Mouse (Mus musculus) liver, embryonic 14.5 days (tissue): ENCODE measurements around the gene Slc7a10. TPM values are rescaled to one million over a fixed set of nuclear protein-coding genes. Genes with fewer than 3 reads are reported as not detected.
A peak's percentile ranks its signal among the peaks of the same experiment; 100 is the strongest.

Experiments
- ATAC-seq: fragments of 200-750 bp; cut with Nextera tagmentation; 2 replicates; pipeline ENCODE4 v1.8.0; 2017; ENCODE audit warnings: moderate number of reproducible peaks, mild to moderate bottlenecking, moderate library complexity; ENCODE audit not compliant: insufficient read depth
- DNase-seq, 3 experiments: peaks; one replicate each; pipeline ENCODE4 v3.0.0-alpha.2; 2012 to 2013; ENCODE audit warnings: low read depth in 3 of 3, low spot score in 3 of 3
- H3K27ac ChIP-seq: fragments of 300-500 bp; sonication (generic); 2 replicates; pipeline ENCODE4 v1.5.1; 2014; ENCODE audit warnings: moderate library complexity, mild to moderate bottlenecking, control low read depth, inconsistent platforms
- H3K27me3 ChIP-seq: fragments of 300-500 bp; sonication (generic); 2 replicates; pipeline ENCODE4 v1.6.1; 2014; ENCODE audit warnings: mild to moderate bottlenecking, low read length, moderate library complexity; ENCODE audit not compliant: control insufficient read depth, insufficient read depth
- H3K36me3 ChIP-seq: fragments of 300-500 bp; sonication (generic); replicated peaks from 2 replicates; pipeline ENCODE4 v1.6.1; 2014; ENCODE audit warnings: low read depth; ENCODE audit not compliant: control insufficient read depth, insufficient read depth
- H3K4me1 ChIP-seq, 2 experiments: fragments of 200-500 bp in 1 of 2; fragments of 300-500 bp in 1 of 2; sonication (generic) in 1 of 2; replicated peaks; 2 replicates each; pipeline ENCODE4 v1.6.1; 2012 to 2014; ENCODE audit warnings: antibody characterized with exemption in 1 of 2, inconsistent platforms in 1 of 2, low read length in 1 of 2; ENCODE audit not compliant: control insufficient read depth in 2 of 2, insufficient read depth in 2 of 2
- H3K4me2 ChIP-seq: fragments of 300-500 bp; sonication (generic); 2 replicates; pipeline ENCODE4 v1.6.1; 2014; ENCODE audit warnings: low read depth, mild to moderate bottlenecking, control low read depth, moderate library complexity
- H3K4me3 ChIP-seq, 2 experiments: fragments of 200-500 bp in 1 of 2; fragments of 300-500 bp in 1 of 2; sonication (generic) in 1 of 2; 2 replicates each; pipeline ENCODE4 v1.5.1; 2012 to 2014; ENCODE audit warnings: low read depth in 2 of 2, low read length in 2 of 2, mild to moderate bottlenecking in 2 of 2, control low read depth in 1 of 2, inconsistent platforms in 1 of 2, moderate library complexity in 1 of 2; ENCODE audit not compliant: insufficient read depth in 1 of 2
- H3K9ac ChIP-seq: fragments of 300-500 bp; sonication (generic); replicated peaks from 2 replicates; pipeline ENCODE4 v1.6.1; 2014; ENCODE audit warnings: mild to moderate bottlenecking, control low read depth, moderate library complexity
- H3K9me3 ChIP-seq: fragments of 300-500 bp; sonication (generic); 2 replicates; pipeline ENCODE4 v1.6.1; 2016; ENCODE audit warnings: low read length, mixed read lengths; ENCODE audit not compliant: control insufficient read depth
- CTCF ChIP-seq: IDR thresholded peaks from 2 replicates; pipeline ENCODE4 v1.5.1; 2016; ENCODE audit warnings: antibody characterized with exemption, low read depth, control low read depth
- EP300 ChIP-seq: IDR thresholded peaks from 2 replicates; pipeline ENCODE4 v1.6.1; 2016; ENCODE audit warnings: antibody characterized with exemption, low read depth
- WGBS: fragments of 180-500 bp; shearing (Covaris S2); extraction: QIAGEN DNeasy Blood & Tissue Kit; methylation state at CpG from one replicate; pipeline ENCODE4 v1.1.7; 2014; ENCODE audit not compliant: insufficient replicate concordance; 5-methylcytosine and 5-hydroxymethylcytosine counted together
- polyA plus RNA-seq, 2 experiments: library from polyadenylated mRNA; depleted of rRNA in 1 of 2; stranded (reverse) in 1 of 2; unstranded in 1 of 2; fragments of >200 nt; fragmentation: Nextera tagmentation in 1 of 2; extraction: Ambion mirVana in 1 of 2; gene quantifications; 2 replicates each; pipeline versions ENCODE4 v1.2.1 to v1.2.3; 2012 to 2014

Slc7a10 gene
- polyA plus RNA-seq, 2 experiments = 0.22 to 0.29 TPM

- Histone ChIP-seq H3K36me3 (no peaks in the 10 kb centered on the region), H3K4me2 (no peak overlapping the region), H3K9ac (no peak overlapping the region), H3K4me1 (peaks cover 0 to 6% of the 10 kb centered on the region in 2 experiments; a peak in 2 of 4 replicates), H3K27me3 (no peaks in the 10 kb centered on the region), H3K27ac (no peak overlapping the region), H3K4me3 (no peak overlapping the region), H3K9me3 (no peaks in the 10 kb centered on the region)
- WGBS = 52% methylated on average over 7 of the region's 7 CpGs
- ATAC-seq (no peak), DNase-seq (no peak)
- TF ChIP-seq EP300 (no peak), CTCF (no peak)
Observed at GRCm38 (mm10) chr7:35163600-35163999, 22.6 kb upstream of the Slc7a10 start.

GRCm38 (mm10) chr7:35164131-35164530 lies 22.1 kb upstream of the Slc7a10 start:
- no peak overlapping the region for H3K4me3 ChIP-seq
- DNase-seq = no peak
- H3K9me3 ChIP-seq = no peaks in the 10 kb centered on the region
- H3K36me3 ChIP-seq = no peaks in the 10 kb centered on the region
- H3K9ac ChIP-seq = no peak overlapping the region
- peaks cover 0 to 6% of the 10 kb centered on the region in 2 experiments; a peak in 2 of 4 replicates for H3K4me1 ChIP-seq
- 69% methylated on average over 6 of the region's 6 CpGs for WGBS
- TF ChIP-seq EP300 = no peak
- no peak overlapping the region for H3K27ac ChIP-seq
- H3K4me2 ChIP-seq = no peak overlapping the region
- H3K27me3 ChIP-seq = no peaks in the 10 kb centered on the region
- ATAC-seq = no peak

- Histone ChIP-seq H3K4me2 (no peak overlapping the region), H3K9ac (no peak overlapping the region), H3K9me3 (no peaks in the 10 kb centered on the region), H3K4me3 (no peak overlapping the region), H3K36me3 (no peaks in the 10 kb centered on the region), H3K27me3 (no peaks in the 10 kb centered on the region), H3K27ac (no peak overlapping the region), H3K4me1 (peaks cover 0 to 6% of the 10 kb centered on the region in 2 experiments; a peak in 2 of 4 replicates)
- WGBS = 38% methylated on average over 5 of the region's 5 CpGs
- DNase-seq (no peak), ATAC-seq (no peak)
- no peak for TF ChIP-seq CTCF
- TF ChIP-seq EP300 = no peak
Observed at GRCm38 (mm10) chr7:35166988-35167387, 19.2 kb upstream of the Slc7a10 start.

- H3K4me3 ChIP-seq = no peak overlapping the region
- no peak overlapping the region for H3K4me2 ChIP-seq
- WGBS = 56% methylated on average over 2 of the region's 2 CpGs
- no peak overlapping the region for H3K27ac ChIP-seq
- TF ChIP-seq EP300 (no peak), CTCF (no peak)
- no peak overlapping the region for H3K9ac ChIP-seq
- H3K9me3 ChIP-seq = no peaks in the 10 kb centered on the region
- peaks cover 0 to 6% of the 10 kb centered on the region in 2 experiments; a peak in 2 of 4 replicates for H3K4me1 ChIP-seq
- peak; percentile 64 for ATAC-seq
- DNase-seq = peak in 2 of 3 experiments; percentile 26 to 28
- H3K27me3 ChIP-seq = no peaks in the 10 kb centered on the region
- H3K36me3 ChIP-seq = no peaks in the 10 kb centered on the region
Observed at GRCm38 (mm10) chr7:35167925-35168324, 18.3 kb upstream of the Slc7a10 start.

GRCm38 (mm10) chr7:35169341-35169740 lies 16.8 kb upstream of the Slc7a10 start:
- Histone ChIP-seq H3K4me2 (no peak overlapping the region), H3K9ac (no peak overlapping the region), H3K36me3 (no peaks in the 10 kb centered on the region), H3K4me3 (no peak overlapping the region), H3K27me3 (no peaks in the 10 kb centered on the region), H3K27ac (no peak overlapping the region), H3K4me1 (peaks cover 0 to 6% of the 10 kb centered on the region in 2 experiments; a peak in 2 of 4 replicates), H3K9me3 (no peaks in the 10 kb centered on the region)
- DNase-seq = peak; percentile 33 to 45 (median 37)
- 12% methylated on average over 6 of the region's 6 CpGs for WGBS
- no peak for ATAC-seq
- no peak for TF ChIP-seq EP300
- TF ChIP-seq CTCF = peak; percentile 93
